Mouse (Mus musculus): ENCODE results near the gene Stk4.

DNA sequence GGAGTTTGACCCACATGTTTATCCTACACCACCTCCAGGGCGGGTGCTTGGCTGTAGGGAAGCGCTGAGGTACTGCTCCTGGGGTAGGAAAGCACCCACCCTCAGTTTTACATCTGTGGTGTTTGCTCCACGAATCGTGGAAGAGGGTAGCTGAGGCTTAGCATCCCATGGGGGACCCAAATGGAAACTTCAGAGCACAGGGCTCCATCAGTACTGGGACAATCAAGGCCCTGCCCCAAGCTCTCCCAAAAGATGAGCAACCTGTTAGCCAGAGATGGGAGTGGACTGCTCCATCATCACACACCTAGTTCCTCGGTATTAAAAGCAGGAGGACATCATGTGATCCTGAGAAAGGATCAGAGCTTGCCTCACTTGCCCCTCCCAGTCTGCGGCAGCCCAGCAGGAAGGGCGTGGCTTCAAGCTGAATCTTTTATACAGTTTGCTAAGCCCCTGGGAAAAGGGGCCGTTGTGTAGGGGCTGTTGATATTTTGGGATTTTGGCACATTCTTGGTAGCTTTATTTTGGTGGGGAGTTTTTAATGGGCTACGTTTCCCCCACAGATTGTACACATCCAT lies 114.1 kb downstream of the Stk4 start:
- no peak for TF ChIP-seq CTCF (IDR thresholded peaks at IDR 0.05; ENCODE audit: low read depth, low read length)
- TF ChIP-seq POLR2A (IDR thresholded peaks at IDR 0.05; ENCODE audit: borderline replicate concordance, low read depth, low read length) = no peak
